Mouse (Mus musculus): ENCODE data around the gene Vrk3.

The Vrk3 gene

DNA sequence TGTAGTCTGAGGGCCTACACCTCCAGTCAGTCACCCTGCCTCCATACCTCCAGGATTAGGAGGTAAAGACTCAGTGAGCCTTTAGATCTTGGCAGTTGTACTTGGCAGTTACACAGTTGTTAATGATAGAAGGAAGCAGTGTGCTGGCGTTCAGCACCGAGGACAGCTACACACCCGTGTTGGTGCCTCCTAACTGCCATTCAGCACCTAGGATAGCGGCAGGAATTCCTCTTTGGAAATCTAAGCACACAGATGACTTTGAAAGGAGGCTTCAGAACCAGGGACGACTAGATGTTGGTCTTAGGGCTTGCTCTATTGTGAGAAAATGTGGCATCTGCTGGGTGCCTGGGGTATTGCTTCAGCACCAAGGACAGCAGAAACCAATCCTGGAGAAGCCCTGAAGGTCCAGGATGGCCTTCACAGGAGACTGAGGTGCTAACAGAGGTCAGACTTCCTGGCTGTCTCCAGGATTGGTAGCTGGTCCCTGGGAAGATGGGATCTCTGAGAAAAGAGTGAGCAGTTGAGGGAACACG, 21.9 kb downstream of the Vrk3 start:
- DNase-seq: no peak

DNA sequence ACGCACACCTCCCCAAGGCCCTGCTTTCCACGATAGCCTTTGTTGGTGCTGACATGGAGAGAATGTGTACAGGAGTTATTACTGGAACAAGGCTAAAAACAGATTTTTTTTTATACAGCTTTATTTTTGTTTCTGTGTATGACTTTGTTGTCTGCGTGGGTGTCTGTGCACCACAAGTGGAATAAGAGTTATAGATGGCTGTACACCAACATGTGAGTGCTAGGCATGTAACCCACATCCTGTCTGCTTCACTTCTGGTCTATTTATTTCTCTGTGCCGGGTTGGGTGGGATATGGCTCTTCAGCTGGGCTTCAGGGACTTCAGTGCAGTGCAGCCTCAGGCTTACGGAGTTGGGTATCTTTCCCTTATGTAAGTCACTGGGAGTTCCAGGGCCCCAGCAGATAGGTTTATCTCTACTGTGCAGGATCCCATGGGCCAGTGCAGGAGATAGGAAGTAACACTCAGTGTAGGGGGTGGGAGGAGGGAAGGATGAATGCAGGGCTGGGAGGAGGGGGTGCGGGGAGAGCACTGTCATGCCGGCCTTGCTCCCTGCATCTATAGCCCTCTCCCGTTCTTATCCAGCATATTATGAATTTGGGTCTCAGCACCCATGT, 24.5 kb downstream of the Vrk3 start:
- no peak for DNase-seq

DNA sequence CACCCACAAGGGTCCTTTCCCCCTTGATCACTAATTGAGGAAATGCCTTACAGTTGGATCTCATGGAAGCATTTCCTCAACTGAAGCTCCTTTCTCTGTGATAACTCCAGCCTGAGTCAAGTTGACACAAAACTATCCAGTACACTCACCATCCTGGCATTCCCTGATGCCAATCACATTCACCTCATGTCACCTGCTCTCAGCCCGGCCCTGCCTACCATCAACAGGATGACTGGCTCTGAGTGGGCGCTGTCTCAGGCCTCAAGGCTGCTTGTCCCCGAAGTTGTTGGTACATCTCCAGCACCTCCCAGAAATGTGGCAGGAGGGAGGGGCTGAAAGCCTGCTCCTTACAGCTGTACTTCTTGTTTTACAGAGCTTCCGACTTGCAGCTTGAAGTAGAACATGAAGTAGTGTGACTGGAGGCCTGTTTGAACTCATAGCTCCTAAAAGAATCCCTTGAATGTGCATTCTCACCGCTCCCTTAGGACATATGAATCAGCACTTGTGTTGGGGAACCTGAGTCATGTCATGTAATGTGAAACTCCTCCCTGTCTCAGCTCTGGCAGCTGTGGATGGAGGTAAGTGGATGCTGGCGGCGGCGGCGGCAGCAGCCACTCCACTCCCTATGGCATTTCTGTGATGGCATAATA, 28.8 kb downstream of the Vrk3 start:
- DNase-seq: no peak

DNA sequence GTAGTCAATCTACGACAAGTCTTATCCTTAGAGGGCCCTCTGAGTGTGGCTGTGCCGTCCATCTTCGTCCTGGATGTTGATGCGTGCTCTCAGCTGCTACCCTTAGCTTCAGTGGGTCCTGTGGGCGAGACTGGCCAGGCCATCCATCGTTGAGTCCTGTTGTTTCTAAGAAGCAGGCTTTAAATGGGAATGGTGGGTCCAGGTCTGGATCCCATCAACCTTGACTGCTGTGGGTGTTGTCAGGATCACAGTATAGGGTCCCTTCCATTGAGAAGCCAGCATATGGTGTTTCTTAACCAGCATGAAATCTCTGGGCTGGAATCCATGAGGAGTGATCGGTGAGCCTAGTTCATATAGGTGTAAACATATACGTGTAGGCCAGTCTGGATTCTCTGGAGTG, 31.9 kb downstream of the Vrk3 start:
- no peak for DNase-seq

DNA sequence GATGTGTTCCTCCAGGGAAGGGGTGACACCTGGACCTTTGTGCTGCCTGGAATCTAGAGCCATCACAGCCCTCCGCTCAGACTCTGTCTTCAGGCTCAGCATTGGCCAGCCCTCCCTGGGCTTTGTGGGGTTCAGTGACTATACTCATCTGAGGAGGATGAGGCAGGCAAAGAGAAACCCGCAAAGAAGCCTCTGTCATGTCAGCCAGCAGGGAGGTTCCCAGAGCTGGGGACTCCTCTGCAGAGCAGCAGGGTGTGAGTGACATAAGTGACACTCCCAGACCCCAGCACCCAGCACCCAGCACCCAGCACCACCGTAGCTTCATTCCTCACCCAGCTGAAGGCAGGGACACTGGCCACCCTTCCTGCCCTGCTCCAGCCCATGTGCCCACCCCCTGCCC, 41.3 kb downstream of the Vrk3 start:
- DNase-seq: no peak

DNA sequence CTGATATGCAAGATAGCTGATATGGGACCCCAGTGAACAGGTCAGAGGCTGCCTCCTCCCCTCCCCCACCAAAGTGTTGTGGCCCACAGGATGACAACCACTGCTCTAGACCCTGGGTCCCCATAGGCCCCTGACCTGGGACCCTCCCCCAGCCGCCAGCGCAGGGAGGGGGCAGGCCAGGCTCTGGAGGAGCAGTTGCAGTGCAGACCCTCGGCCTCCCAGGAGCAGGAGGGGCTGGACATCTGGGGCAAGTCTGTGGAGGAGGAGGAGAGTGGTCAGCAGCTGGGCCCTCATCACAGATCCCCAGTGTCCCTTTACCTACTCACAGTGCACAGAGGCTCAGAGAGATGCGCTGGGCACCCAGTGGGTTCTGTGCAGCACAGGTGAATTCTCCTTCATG, 41.9 kb downstream of the Vrk3 start:
- DNase-seq: no peak

DNA sequence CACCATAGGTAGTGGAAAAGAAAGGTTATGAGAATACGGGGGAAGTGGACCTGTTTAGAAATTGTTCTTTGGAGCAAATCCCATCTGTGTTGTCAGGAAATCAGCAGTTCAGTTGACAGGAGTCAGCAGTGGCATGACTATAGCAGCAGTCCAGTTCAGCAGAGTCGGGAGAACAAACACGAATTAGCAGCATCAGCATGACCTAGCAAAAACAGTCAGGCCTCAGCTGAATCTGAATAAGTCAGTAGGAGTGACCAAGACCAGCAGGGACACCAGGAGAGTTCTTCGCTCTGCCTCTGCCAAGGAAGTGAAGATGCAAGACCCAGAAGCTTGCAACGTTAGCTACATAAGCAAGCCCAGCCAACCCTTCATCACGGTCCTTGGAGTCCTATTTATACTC, 44.6 kb downstream of the Vrk3 start:
- DNase-seq: no peak

DNA sequence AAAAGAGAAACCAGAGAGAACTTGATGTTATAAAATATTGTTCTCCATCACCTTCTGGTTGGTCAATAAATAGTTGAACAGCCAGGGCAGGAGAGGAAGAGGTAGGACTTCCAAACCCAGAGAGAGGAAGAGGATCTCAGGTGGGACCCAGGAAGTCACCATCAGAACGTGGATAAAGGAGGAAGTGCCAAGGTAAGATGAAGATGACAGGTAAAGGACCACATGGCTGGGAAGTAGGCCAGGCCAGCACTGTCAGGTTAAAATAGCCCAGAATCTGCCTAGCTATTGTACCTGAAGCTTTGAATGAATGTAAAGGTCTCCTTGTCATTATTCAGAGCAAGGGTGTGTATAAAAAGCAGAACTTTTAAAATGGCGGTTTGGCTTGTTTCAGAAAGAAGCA, 60.7 kb downstream of the Vrk3 start:
- DNase-seq: no peak

DNA sequence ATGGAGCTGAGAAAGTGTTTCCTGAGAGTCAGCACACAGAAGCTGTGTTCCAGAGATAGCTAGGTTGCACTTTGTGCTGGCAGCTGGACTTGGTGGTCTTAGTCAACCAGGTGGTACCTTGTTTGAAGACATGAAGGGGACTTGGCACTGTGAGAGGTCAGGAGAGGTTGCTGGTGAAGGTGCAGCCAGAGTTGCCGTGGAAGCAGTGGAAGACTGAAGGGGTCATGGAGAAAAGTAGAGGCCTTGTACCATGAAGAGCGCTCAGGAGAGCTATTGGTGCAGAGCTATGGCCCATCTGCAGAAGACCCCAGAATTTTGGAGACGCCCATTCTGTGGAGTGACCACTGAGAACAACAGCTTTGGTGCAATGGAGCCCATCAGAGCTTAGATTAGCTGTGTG, 61.3 kb downstream of the Vrk3 start:
- no peak for DNase-seq

DNA sequence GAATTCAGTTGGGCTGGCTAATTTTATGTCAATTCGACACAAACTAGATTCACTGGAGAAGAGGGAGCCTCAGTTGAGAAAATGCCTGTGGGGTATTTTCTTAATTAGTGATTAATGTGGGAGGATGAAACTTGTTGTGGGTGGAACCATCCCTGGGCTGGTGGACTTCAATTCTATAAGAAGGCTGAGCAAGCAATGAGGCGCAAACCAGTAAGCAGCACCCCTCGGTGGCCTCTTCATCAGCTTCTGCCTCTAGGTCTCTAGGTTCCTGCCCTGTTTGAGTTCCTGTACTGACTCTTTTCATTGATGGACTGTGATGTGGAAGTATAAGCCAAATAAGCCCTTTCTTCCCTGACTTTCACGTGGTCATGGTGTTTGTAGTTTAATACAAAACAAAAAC, 62.2 kb downstream of the Vrk3 start:
- no peak for DNase-seq

DNA sequence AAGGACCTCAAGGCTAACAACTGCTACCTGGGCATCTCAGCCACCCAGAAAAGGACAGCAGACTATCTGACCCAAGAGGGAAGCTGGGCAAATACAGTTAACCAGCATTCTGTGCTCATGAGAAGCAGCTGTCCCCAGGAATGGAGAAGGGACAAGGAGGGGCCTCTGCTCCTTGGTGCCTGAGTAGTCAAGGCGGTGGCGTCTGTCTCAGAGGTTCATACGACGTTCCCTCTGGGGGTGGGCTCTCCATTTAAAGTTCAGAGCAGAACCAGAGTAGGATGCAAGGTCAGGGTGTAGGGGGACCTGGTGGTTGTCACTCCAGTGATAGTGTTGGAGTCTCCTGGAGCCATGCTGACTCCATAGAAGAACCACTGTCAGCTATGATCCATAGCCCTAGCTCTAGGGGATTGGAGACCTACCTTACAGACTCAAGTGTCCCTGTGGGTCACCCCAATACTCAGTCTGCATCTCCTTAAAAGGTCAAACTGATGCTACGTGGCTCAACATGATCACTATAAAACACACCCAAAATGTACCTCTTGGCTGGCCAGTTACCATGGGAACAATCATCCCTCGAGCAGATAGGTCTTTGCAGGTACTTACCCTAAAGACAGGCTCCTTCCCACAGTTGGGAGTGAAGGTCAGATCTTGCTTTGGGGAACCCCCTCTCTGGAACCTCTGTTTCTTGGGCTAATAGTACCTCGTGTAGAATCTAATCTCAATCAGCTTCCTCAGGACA, 62.8 kb downstream of the Vrk3 start:
- DNase-seq: no peak

DNA sequence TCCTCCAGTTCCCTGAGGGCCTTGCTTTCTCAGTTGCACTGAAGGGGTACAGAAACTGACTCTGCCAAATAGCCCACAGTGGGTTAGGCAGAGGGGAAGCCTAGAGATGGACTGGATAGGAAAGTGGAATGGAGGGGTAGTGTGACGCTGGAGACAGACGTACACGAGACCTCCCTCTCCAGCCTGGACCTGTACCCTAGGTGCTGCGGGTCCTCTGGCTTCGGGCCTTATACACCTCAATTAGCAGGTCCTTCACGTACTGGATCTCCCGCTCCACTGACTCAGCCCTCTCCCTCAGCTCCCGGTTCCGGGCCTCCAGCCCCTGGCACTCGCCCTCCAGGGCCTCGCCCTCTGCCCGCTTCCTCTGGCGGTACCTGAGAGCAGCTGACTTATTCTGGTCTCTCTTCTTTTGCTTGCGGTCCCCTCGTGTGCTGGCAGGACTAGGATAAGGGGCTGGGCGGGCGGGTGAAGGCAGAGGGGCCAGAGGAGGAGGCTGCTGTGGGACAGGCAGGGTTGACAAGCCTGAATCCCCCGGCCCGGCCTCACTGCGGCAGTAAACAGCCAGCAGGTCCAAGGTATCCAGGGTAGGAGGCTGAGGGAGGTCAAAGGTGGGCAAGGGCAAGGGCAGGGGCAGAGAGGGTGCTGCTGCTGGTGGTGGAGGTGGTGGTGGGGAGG, 64.6 kb downstream of the Vrk3 start:
- no peak for DNase-seq

DNA sequence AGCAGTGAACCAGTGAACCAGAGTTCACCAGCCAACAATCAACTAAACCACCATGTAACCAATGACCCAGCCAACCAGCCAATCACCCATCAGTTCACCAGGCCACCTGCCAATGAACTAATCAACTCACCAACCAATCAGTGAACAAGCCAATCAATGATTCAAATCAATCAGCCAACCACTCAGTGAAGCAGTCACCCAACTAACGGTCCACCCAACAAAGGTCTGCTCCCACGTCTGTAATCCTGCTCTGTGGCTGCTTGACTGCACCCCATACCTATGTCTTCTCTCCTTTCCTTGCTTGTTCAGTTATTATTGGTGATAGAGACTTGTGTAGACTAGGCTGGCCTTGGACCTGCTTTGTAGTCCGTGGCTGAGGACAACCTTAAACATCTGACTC, 65.8 kb downstream of the Vrk3 start:
- no peak for DNase-seq

DNA sequence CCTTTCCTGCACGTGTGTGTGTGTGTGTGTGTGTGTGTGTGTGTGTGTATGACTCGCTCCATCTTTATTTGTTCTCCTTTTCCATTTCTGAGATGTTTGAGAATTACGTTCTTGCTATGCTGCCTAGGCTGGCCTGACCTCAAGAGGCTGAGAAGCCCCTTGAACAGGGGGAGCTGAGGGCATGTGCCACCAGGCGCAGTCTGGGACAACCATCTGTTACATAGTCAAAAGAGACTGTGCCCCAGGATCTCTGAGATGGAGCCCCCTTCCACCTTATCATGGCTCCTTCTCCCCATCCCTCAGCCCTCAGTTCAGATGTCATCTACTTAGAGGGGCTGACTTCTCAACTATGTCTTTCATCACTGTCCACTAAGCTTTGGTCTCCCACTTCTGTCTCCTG, 66.2 kb downstream of the Vrk3 start:
- no peak for DNase-seq

DNA sequence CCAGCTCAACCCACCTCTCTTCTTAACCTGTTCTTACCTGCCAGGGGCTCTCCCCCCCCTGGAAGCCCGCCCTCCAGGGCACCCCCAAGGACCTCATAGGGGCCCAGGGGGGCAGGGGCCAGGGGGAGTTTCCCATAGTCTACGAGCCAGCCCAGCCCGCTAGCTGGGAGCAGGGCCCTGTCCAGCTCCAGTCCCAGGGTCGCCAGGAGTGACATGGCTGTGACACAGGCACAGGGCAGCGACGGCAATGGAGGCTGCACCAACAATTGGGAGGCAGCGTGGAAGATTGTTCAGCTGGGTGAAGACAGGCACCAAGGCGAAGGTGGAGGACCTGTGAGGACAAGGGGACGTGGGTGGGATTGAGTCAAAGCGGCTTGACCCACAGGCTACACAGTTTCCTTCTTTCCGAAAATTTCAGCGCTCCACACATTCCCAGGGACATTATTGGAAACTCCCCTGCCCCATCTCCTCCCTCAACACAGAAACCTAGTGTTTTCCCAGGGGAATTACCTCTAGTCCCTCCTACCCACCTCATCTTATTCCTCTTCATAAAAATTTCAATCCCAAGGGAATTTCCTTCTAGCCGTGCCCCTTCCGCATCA, 66.8 kb downstream of the Vrk3 start:
- DNase-seq: peak; percentile 29 to 47

DNA sequence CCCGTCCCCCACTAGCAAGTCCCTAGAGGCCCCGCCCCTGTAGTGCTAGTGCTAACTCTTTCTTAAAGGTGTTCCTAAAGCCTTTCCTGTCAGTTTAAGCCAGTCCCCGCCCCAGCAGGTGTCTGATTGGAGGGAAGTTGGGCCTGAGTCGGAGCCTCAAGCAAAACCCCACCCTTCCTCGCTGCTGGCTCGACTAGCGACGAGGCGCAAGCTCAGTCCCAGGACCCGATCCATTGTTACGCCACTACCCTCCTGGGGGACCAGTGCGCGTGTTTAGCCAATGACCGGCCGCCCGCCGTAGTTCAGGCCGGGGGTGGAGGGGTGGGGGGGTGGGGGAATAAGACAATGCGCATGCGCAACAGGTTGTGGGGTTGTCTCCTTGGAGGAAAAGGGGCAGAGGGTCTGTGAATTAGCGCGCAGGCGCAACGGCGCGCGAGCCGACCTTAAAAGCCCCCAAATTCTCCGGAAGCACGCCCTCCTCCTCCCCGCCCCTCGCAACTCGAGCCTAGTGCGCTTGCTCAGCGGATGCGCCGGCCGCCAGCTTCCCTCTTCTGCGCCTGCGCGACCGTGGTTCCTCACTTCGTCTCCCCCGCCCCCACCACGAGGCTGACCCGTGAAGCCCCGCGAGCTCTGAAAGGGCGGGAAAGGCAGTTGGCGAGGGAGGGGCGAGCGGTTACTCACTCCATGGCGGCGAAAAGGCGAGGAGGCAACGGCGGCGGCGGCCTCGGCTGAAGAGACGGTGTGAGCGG, 67.7 kb downstream of the Vrk3 start, which contains the start of the genes Nup62 and Il4i1:
TSS of gene Nup62 (plus strand) at position 368 of the 749 bp plus-strand sequence.
TSS of gene Il4i1 (plus strand) at position 667 of the 749 bp plus-strand sequence.
- peak; percentile 98 to 99 for DNase-seq

DNA sequence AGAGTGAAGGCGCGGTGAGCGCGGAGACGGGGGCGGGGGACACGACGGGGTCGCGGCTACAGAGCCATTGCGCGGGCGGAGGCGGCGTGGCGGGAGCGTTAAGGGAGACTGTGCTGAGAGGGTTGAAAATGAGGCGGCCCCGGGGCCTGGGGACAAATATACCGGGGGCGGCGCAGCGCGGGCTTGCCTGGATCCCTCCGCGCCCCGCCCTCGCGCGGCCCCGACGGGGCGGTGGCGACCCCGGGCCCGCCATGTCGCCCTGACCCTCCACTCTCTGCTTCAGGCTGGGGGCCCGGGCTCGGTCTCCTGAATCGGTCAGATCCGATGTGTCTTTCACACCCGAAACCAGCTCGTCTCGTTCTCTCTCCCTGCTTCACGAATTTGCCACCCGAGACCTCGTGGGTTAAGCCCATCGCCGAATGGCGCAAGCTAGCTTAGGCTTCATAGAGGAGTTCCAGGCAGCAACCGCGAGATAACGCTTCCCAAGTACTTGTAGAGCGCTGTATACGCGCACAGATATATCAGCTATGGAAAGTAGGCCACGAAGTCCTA, 68.3 kb downstream of the Vrk3 start, which contains the start of gene Atf5:
TSS of gene Atf5 (minus strand) at position 189 of the 552 bp plus-strand sequence.
- DNase-seq: no peak

DNA sequence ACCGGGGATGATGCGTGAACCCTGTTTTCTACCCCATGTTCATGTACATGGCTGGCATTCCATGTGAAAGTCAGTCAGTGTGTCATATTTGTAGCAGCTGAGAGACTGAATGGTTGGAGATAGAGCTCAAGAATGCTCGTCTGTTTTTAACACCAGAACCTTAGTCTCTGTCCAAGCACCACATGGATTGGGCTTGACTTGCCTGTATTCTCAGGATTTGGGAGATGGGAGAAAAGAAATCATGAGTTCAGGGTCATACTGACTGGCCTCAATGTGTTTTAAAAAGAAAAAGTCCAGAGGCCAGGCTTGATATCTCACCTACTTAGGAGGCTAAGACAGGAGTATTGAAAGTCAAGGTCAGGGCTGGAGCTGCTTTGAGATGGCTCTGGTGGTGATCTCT, 69.2 kb downstream of the Vrk3 start:
- no peak for DNase-seq

DNA sequence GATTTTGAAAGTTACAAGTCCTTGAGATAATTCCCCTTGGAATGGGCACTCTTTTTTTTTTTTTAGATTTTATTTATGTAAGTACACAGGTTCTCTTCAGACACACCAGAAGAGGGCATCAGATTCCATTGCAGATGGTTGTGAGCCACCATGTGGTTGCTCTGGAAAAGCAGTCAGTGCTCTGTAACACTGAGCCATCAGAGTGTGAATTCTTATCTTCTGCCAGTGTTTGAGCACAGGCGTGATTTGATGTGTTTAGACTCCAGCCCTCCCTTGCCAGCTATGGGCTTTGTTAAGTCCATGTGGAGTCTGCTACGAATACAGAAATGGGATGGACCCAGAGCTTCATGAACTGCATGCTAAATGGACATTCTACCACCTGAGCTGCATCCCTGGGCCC, 70.0 kb downstream of the Vrk3 start:
- no peak for DNase-seq

DNA sequence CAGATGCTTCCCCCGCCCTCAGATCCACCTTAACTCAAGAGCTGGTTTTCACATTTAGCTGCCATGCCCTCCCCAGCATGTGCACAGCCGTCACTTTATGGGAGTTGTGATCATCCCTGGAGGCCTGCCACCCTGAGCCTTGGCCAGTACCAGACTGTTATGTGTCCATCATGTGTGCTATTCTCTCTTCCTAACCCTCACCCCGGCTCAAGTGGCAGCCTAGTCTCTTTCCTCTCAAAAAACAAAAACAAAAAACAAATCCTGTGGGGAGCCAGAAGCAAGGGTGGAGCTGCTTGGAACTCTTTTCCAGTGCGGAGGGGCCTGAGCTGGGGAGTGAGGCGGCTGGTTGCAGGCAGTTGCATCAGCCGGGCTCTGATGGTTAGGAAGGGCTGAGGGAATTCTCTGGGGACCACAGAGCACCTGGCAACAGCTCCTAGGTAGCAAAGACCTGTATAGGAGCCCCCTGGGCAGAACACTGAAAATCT, 70.6 kb downstream of the Vrk3 start:
- no peak for DNase-seq

DNA sequence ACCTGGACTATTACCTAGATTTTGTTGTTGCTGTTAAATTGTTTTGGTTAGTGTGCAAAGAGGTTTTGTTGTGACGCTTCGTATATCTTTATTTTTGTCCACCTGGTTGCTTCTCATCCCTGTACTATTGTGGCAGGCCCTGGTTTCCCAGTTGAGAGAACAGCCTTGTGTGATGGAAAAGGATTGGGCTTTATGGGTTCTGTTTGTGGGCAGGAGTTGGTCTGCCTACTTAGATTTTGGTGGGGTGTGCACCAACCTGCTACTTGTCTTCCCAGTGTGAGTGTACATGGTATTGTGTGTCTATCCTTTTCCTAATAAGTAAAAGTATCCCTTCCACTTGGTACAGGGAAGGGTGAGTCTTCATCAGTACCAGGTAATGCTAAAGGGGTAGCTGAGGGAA, 71.2 kb downstream of the Vrk3 start:
- DNase-seq: no peak

DNA sequence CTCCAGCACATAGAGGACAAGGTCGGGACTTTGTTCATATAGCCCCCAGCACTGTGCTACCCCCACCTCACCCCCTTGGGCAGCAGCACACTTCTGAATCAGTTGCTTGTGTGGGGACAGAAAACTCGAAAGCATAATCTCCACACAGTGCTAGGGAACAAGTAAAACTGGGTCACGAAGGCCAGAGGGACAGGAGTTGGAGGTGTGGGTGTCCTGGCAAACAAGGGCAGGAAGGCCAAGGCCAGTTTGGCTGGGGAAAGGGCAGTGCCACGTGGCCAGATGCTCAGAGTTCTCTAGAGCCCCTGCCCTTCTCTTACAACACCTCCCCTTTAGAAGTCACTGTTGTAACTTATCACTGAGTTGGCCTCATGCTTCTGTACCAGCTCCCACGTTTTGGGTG, 71.7 kb downstream of the Vrk3 start:
- no peak for DNase-seq

Measured in thymus, adult 18-20 months (tissue).